Mouse (Mus musculus) T-helper 1 cell (primary cell): Measurements from ENCODE around the gene Tssk6.

ENCODE experiments used
- in situ Hi-C: fragments of 300-600 bp; cut with MboI, MseI; formaldehyde crosslinking; loops from one replicate; pipeline ENCODE4 v1.15.1; 2025; ENCODE audit warnings: high pct_unique_total_duplicates

Gene Tssk6

DNA sequence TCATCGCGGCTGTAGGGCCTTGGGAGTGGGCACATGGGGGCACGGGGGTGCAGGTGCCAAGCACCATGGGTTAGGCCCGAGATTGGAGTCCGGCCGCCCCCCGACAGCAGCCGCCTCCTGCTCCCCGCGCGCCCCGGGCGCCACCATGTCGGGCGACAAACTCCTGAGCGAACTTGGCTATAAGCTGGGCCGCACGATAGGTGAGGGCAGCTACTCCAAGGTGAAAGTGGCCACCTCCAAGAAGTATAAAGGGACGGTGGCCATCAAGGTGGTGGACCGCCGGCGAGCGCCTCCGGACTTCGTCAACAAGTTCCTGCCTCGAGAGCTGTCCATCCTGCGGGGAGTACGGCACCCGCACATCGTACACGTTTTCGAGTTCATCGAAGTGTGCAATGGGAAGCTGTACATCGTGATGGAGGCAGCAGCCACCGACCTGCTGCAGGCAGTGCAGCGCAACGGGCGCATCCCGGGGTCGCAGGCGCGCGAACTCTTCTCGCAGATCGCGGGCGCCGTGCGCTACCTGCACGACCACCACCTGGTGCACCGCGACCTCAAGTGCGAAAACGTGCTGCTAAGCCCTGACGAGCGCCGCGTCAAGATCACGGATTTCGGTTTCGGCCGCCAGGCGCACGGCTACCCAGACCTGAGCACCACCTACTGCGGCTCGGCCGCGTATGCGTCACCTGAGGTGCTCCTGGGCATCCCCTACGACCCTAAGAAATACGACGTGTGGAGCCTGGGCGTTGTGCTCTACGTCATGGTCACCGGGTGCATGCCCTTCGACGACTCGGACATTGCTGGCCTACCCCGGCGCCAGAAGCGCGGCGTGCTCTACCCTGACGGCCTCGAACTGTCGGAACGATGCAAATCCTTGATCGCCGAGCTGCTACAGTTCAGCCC lies at the start of gene Tssk6, which contains the start of the genes Ndufa13 and Yjefn3:
Tssk6 (plus strand) TSS at position 22 of the 900 bp plus-strand sequence.
Ndufa13 (minus strand) TSS at position 396 of the 900 bp plus-strand sequence.
Yjefn3 (minus strand) TSS at position 550 of the 900 bp plus-strand sequence.
- in situ Hi-C loops: no loop called here

DNA sequence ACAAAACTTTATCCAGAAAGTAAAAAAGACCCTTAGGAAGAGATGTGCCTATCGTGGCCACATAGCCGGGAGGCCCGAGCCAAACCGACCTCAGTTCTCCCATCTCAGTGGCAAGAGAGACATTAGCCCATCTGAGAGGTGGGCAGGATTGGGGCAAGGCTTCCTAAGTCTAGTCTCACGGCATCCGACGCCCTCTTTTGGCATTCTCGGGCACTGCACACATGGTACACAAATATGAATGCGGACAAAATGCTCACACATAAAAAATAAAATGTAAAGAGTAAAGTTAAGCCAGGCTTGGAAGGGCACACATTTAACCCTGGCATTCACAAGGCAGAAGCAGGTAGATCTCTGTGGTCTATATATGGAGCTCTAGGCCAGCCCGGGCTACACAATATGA lies 48.1 kb upstream of the Tssk6 start:
- in situ Hi-C loops: no loop called here

DNA sequence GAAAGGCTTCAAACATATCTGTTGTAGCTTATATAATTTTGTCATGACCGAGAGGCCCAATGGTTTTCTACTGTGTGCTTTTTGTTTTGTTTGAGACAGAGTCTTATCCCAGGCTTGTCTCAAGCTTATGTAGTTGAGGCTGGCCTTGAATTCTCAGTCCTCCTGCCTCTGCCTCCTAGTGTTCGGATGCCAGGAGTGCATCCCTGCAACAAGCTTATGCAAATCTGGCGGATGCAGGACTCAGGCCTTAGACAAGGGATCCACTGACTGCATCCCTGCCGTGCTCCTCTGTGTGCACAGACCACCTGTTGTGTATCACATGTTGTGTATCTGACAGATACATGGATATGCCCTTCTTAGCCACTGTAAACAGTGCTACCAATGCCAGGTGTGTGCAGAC lies 41.2 kb upstream of the Tssk6 start:
- in situ Hi-C loops: no loop called here

DNA sequence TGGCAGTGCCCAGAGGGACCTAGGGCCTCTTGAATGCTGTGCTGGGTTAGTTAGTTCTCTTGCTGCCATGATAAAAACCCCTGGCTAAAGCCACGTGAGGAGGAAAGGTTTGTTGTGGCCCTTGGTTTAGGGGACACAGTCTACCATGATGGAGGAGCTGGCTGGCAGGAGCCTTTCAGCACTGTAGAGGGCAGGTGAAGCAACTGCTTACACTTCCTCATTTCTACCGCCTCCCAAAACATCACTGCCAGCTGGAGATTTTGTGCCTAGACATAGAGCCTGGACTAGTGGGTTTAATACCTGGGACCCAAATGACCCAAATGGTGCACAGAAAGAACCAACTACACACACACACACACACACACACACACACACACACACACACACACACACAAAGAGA lies 40.7 kb upstream of the Tssk6 start:
- in situ Hi-C loops: no loop called here

DNA sequence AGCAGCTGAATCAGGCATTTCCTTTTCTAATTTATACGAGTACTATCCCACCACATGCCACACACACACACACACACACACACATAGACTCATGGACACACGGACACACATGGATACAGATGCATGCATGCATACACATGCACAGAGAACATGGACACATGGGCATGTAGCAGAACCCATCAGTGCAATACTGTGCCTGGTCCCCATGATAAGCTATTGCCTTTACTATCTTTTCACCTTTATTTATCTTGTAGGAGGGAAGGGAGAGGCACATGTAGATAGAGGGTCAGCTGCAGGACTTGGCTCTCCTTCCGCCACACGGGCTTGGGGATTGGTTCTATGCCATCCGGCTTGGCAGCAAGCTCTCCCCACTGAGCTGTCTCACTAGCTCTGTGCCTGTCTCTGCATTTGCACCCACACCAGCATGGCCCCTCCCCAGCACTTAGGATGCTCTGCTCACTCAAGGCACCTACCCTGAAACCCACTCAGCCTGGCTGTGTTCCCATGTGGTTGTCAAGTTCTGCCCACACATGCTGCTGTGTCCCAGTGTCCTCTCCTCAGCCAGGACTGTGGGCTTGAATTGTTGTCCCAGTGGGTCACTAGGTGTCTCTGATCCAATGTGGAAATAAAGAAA lies 38.5 kb upstream of the Tssk6 start:
- in situ Hi-C loops: no loop called here

DNA sequence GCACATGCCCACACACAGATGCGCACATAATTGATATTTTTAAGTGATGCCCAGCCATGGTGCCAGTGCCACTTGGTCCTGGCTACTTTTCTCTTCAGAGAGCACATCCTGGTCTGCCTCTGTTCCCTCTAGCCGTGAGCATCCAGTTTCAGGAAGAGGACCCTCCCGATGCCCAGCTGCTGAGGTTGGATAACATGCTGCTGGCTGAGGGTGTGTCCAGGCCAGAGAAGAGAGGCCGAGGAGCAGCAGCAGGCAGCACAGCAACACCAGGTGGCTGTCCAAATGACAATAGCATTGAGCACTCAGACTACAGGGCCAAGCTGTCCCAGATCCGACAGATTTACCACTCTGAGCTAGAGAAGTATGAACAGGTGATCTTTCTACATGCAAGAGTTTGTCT lies 37.8 kb upstream of the Tssk6 start:
- in situ Hi-C loops: no loop called here

DNA sequence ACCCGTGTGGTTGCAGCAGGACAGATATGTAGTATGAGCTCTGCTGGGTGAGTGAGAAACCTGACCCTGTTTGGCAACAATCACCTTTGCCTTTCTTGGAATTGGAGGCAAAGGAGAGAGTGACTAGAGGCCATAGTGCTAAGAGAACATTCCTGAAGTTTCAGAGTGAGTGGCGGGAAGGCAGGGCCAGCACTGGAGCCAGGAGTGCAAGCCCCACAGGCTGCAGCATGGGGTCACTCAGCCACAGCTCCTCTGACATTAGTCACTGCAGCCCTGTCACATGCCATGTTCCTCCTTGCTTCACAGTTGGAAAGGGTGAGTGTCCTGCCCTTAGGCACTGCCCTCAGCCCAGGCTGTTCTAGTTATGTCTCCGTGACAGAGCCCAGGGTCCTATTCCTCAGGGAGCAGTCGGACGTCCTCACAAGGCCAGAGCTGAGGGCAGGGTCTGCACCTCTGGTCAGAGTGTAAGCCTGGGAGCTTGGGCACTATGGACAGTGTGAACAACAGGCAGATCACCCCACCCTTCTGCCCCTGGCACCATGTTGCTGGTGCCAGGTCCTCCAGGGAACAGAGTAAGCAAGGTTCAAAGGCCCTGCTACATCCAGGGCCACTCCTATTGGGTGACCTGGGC lies 34.2 kb upstream of the Tssk6 start:
- in situ Hi-C loops: no loop called here

DNA sequence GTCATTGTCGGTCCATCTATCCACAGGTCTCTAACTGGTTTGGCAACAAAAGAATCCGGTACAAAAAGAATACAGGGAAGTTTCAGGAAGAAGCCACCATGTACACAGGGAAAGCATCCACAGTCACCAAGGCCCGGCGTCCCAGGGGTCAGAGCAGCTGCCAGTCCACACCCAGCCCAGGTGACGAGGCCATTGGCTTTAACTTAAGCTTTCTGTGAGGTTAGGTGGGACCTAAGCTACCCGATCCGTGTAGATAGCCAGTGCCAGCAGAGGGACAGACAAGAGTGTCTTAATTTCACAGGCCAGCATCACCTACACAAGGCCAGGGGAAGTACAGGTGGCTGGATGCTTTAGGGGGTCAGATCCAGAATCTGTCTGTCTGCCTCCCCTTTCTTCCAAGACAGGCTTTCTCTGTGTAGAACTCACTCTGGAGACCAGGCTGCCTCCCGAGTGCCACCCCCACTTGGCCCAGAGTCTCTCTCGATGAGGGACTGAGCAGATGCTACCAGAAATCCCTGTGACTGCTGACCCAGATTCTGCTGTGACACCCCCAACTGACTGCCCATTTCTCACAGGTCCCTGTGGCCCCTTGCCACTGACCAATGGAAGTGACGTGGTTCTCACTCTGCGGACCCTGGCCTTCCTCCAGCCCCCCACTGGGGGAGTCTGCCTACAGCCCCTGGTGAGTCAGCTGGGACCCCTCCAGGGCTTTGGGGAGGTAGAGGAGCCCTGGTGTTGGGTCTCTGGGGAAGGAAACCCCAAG lies 31.8 kb upstream of the Tssk6 start:
- in situ Hi-C loops: no loop called here

DNA sequence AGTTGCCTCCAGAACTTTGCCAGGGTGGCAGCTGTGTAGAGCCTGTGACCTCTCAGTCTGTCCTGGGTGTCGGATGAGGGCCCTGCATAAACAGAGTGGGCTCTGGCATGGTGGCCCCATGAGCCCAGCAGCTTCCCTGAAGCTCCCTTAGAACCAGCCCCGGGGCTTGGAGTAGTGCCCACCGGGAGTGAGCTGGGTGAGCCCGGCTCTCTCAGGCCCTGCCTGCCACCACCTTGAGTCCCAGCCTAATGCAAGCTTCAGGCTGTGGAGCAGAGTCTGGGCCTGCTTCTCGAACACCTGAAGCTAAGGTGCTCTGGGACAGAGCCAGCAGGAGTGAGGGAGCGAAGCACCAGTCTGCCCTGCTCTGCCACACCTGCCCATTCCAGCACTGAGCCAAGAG lies 31.1 kb upstream of the Tssk6 start:
- in situ Hi-C loops: no loop called here

DNA sequence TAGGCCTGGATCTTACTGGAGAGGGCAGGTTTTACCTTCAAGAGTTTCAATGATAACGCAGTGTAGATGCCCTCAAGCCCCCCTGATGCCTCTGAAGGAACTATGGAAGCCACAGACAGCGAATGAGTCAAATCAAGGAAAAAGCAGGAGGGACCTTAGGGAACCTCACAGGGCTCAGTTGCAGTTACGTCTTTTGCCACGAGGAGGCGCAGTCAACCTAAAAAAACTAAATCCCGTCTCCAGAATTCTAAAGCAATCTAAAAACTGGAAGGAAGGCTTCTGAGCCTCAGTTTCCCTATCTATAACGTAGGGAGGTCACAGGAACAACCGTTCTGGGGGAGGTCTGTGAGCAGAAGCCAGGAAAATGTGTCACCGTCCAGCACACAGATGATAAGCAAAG lies 27.8 kb upstream of the Tssk6 start:
- in situ Hi-C loops: no loop called here

DNA sequence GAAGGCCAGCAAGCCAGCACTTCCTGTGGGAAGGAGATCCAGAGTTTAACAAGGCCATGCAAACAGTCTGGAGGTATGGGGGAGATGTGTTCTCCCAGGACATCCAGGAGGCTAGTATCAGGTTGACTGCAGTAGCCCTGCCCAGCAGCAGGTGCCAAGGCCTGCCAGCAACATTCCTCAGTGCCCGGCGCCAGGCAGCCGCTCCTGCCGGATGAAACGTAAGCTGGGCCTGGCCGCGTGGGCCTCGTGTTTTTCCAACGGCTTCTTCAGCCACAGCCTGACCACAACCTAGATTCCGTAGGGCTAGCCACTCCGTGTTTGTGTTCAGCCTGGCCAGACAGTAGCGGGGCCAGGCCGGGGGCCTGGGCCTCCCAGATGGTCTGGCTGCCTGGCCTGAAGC lies 27.3 kb upstream of the Tssk6 start:
- in situ Hi-C loops: no loop called here

DNA sequence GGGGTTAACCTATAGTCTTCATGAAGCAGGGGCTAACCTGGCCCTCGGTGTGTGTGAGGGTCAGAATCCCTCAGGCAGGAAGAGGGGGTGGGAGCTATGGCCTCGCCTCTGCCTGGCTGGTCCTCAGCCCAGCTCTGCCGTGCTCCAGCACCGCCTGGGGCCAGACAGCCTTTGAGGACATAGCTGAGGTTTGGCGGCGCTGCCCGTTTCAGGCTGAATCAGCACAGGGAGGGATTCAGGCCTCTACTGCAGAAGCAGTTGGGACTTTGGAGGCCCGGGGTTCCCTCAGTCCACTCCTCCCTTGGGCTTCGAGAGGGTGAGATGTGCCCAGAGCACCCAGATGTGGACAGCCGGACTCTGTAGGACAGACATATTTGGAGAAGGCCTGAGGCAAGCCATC lies 25.9 kb upstream of the Tssk6 start:
- in situ Hi-C loops: no loop called here

DNA sequence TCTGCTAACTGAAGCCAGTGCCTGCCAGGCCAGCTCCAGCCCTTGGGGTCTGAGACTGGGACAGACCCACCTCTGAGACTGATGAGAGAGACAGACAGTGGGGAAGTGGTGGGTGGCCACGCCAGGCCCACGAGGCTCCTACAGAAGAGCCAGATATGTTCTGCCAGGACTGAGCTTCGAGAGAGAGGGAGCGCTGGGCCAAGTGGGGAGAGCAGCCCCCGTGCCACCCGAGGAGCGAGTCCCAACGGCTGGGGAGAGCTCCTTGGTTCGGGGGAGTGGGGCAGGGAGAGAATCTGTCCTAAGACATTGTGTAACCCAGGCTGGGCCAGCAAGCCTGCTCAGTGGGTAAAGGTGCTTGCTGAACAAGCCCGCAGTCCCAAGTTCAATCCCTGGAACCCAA lies 25.0 kb upstream of the Tssk6 start:
- in situ Hi-C loops: no loop called here

DNA sequence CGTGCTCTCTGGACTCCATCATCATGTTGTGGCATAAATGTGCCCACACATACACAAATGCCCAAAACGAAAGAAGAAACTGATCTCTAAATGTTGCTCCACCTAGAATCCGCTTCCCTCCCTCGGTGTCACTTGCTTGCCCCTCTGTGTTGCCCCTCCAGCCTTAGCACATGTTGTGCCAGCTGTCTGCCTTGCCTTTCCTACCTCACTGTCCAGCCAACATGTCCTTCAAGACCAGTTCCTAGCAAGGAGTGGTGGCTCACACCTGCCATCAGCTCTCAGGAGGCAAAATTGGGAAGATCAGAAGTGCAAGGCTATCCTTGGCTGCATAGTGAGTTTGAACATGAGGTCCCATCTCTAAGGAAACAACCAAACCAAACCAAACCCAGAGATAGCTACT lies 24.6 kb upstream of the Tssk6 start:
- in situ Hi-C loops: no loop called here

DNA sequence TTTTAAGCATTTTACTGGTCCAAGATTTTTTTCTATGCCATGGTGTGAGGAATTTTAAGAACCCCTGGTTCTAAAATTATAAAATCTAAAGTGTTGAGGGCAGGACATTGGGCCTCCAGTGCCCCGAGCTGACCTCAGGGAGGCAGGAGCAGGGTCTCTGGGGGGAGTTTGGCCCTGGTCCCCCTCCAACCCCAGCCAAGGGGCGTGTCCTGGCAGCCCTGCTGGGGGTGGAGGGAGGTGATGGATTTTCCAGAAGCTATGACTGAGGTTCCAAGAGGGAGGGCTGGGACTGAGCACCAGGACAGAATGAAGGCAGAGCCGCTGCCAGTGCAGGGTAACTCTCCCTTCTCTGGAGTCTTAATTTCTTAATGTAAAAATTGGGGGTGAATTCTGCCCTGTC lies 24.0 kb upstream of the Tssk6 start:
- in situ Hi-C loops: no loop called here

DNA sequence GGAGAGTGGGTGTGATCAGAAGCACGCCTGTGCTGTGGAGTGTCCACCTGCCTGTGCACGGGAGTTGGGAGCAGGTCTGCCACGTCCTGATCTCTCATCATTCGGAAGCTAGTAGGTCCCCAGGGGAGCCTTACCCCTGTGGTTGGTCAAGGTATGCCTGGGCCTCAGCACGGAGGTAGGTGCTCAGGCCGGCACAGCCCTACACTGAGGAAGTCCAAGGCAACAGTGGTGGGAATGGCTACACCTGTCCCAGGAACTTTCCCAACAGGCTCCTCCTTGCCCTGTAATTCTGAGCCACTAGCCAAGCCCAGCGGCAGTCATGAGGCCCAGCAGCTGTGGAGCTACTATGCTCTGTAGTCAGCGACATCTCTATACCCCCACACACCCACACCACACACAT lies 22.3 kb upstream of the Tssk6 start:
- in situ Hi-C loops: no loop called here

DNA sequence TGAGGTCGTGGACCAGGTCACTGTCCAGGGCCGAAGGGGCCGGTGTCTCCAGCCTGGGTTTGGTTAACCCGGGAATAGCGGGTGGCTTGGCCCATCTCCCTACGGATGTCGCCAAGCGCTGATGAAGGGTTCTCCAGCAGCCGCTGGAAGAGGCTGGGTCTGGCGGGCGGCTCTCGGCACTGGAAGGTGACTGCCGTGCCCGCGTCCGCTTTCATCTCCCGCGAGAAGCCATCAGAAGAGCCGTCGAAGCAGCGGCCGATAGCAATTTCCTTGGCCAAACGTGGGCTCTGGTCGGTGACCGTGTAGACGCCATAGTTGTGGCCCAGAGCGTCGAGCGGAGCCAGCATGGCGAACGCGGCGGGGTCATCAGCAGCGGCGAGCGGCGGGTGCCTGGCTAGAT lies 21.1 kb upstream of the Tssk6 start:
- in situ Hi-C loops: no loop called here

DNA sequence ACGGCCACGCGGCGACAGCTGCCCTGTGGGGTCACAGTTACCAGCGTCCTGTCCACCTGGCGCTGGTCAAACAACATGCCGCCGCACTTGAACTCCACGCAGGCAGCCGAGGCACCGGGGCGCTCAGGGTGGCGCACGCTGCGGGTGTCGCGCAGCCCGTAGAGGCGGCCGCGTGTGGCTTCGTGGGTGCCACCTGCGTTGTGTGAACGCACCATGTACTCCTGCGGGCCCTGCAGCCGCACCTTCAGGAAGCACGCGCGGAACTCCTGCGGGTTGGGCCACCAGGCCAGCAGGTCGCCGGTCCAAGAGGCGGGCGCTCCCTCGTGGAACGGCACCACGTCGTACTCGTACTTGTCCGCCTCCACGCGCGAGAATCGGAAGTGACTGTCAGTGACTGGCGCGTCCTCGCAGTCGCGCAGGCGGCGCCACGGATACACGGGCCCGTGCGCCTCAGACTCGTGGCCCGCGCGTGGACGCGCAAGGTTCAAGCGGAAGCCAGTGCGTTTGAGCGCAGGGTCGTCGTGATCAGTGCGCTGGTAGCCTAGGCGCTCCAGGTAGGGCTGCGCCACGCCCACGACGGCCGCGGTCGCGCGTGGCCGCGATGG lies 20.6 kb upstream of the Tssk6 start:
- in situ Hi-C loops: no loop called here

DNA sequence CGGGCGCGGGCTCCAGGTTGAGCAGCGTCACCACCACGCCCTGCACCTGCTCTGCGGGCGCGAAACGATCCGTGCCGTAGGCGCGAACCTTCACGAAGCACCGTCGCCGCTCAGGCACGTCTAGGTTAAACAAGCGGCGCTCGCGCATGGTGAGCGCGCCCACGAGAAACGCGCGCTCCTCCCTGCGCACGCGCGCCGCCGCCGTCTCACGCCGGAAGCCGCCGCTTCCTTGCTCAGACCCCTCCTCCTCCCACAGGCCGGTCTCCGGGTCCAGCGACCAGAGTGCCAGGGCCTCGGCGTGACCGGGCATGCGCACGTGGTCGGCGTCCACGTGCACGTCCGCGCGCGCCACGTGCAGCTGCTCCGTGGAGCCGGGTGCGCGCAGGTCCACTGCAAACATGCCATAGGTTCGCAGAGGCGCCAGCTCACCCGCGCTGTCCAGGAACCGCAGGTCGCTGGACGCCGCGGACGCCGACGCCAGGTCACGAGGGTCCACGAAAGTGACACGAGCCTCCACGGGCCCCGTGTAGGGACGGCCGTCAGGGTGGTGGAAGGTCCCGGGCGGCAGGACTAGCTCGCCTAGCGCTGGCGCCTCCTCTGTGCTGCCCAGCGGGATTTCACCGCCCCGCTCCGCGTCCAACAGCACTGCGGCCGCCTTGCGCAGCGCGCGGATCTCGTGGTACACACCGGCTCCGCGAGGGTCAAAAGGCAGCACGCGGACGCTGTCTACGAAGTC lies 19.8 kb upstream of the Tssk6 start:
- in situ Hi-C loops: no loop called here

DNA sequence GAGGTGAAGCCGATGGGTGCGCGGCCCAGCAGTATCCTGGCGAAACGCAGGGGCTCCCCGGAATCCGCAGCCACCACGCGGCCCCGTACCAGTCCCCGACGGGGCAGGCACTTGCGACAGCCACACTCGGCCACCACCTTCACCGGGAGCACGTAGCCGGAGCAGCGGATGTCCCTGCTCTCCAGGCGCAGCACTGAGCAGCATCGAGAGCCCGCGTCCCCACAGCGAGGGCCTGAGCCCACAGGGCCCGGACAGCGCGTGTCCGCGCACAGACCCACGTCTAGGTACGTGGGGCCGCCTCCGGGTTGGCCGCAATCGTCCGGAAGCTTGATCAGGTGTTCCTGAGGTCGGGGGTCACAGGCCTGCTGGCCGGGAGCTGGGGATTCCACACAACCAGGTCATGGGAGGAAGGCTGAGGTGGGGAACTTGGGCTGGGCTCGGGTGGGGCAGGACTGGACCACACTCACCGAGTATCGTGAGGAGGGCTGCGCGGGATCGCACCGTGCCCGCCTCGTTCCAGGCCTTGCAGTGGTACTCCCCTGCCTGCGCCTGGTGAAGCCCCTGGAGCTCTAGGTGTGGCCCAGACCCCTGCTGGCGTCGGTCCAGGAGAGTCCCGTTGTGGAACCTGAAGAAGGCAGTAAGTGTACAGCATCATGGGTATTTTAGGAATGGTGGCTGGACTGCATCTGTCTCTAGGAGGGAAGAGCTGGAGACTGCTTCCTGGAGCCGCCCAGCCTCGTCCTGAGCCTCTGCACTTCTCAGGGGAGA lies 19.0 kb upstream of the Tssk6 start:
- in situ Hi-C loops: no loop called here
